Mouse (Mus musculus) ES-Bruce4 (cell line): ENCODE measurements around the gene Magea2.
"Not testable (repeated sequence)": the region's sequence is repeated elsewhere in the genome, so short reads cannot be mapped to it uniquely, and the experiment has no call there.

Experiments
- CTCF ChIP-seq: IDR thresholded peaks from one replicate; pipeline ENCODE4 v1.8.1; 2011; ENCODE audit warnings: low read depth, low read length
- EP300 ChIP-seq: IDR thresholded peaks from 2 replicates; pipeline ENCODE4 v1.6.1; 2011; ENCODE audit warnings: low read depth, low read length; ENCODE audit not compliant: insufficient read depth
- POLR2A ChIP-seq: IDR thresholded peaks from one replicate; pipeline ENCODE4 v1.8.1; 2011; ENCODE audit warnings: low read length; ENCODE audit not compliant: insufficient read depth

- TF ChIP-seq CTCF, EP300, POLR2A: not testable (repeated sequence)
These were observed 97.7 kb downstream of the Magea2 start, which contains the start of gene Magea8 for GRCm38 (mm10) chrX:154995750-154996149.
